Mouse (Mus musculus) lung, adult 2 months (tissue): Measurements from ENCODE around the gene Rbfox3. TPM values are rescaled to one million over a fixed set of nuclear protein-coding genes. Genes with fewer than 3 reads are reported as not detected.

Experiments used
- DNase-seq: peaks from one replicate; pipeline ENCODE4 v3.0.0; 2022
- H3K4me1 ChIP-seq: fragments of 200-500 bp; 2 replicates; pipeline ENCODE4 v1.6.1; 2011; ENCODE audit warnings: low read length; ENCODE audit not compliant: control insufficient read depth, insufficient read depth
- H3K4me3 ChIP-seq: fragments of 200-500 bp; replicated peaks from 2 replicates; pipeline ENCODE3; 2011; ENCODE audit warnings: low read depth, mild to moderate bottlenecking, control low read depth, low read length; ENCODE audit errors: extremely low read depth
- CTCF ChIP-seq: fragments of 200-500 bp; IDR thresholded peaks from 2 replicates; pipeline ENCODE4 v1.5.1; 2011; ENCODE audit warnings: mild to moderate bottlenecking, low read length, control low read depth; ENCODE audit not compliant: insufficient read depth
- POLR2A ChIP-seq: fragments of 200-500 bp; IDR thresholded peaks from 2 replicates; pipeline ENCODE4 v1.6.1; 2011; ENCODE audit warnings: low read depth, mild to moderate bottlenecking, control low read depth, low read length, borderline replicate concordance; ENCODE audit errors: extremely low read depth
- WGBS: fragments of 180-500 bp; shearing (Covaris S2); methylation state at CpG from one replicate; pipeline ENCODE4 v1.1.7; 2018; 5-methylcytosine and 5-hydroxymethylcytosine counted together
- polyA plus RNA-seq: library from polyadenylated mRNA; depleted of rRNA; stranded (reverse); fragments of >200 nt; gene quantifications from 2 replicates; pipeline ENCODE4 v1.2.3, GENCODE M21; 2012

Gene Rbfox3
- polyA plus RNA-seq, 1 experiment, result 1.3 TPM

DNA sequence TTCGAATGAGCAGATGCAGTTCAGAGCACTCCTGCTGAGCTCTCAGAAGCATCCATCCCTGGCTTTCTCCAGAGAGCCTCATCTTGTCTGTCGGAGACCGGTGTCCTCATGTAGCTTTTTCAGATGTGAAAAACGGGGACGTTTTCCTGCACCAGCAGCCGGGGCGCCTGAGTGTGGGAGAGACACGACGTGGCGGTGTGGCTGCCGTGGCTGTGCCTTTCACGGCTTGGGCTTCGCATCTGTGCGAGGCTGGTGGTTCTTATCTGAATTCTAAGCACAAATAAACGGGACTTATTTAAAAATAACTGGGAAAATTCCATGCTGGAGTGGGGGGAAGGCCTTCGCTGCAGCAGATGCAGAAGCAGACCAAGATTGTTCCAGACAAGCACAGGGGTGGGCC is 26.3 kb downstream of the Rbfox3 start:
- 81% methylated on average over 16 of the region's 16 CpGs for WGBS

DNA sequence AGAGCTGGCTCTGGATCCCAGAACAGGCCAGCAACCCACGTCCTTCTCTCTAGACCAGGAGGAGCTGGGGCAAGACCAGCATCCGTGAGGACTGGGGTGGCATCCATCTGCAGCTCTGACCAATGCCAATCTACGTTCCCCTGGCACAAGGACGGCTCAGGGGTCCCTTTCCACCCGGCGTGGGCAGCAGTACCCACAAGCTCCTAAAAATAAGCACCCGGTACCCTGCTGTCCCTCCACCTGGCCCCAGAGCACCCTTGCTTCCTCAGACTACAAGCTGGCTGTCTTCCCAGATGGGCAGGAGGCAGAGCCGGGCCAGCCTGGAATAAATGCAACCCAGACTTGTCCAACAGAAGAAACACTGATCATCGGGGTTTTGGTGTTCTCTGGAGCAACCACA is 28.3 kb downstream of the Rbfox3 start:
- Histone ChIP-seq H3K4me3 (no peak overlapping the region), H3K4me1 (no peaks in the 10 kb centered on the region)
- no peak for DNase-seq
- no peak for TF ChIP-seq POLR2A
- TF ChIP-seq CTCF, result no peak
- WGBS, result 76% methylated on average over 9 of the region's 9 CpGs

More for the DNA sequence above, 26.3 kb downstream of the Rbfox3 start:
- Histone ChIP-seq H3K4me3 (no peak overlapping the region), H3K4me1 (no peaks in the 10 kb centered on the region)
- TF ChIP-seq CTCF (no peak), POLR2A (no peak)
- DNase-seq, result no peak

DNA sequence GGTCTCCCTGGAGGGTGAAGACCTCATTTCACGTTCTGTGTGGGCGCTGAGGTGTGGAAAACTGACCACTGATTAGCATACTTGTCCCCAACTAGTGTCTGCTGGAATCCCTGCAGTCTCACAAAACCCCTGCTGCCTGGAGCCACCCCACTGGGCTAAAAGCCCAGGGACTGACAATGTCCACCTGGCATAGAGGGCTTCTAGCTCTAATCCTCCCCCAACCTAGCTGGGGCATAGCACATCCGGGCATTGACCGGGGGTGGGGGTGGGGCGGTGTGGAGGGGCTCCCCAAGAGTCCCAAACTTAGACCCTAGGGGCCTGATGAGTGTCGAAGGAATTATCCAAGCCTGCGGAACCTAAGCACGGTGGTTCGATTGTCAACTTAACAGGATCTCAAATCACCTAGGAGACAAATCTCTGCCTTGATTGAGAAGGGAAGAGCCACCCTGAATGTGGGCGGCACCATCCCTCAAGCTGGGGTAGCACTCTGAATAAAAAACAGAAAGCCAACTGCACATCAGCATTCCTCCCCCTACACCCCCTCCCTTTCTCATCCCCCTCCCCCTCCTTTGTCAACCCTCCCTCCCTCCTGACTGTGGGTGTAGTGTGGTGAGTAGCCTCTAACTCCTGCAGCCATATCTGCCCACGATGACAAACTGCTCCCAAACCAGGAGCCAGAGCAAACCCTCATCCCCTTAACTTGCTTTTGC is 29.5 kb downstream of the Rbfox3 start:
- H3K4me1 ChIP-seq, result no peaks in the 10 kb centered on the region
- no peak for TF ChIP-seq POLR2A
- TF ChIP-seq CTCF, result no peak
- DNase-seq, result no peak
- H3K4me3 ChIP-seq, result no peak overlapping the region
- WGBS, result 35% methylated on average over 11 of the region's 11 CpGs

DNA sequence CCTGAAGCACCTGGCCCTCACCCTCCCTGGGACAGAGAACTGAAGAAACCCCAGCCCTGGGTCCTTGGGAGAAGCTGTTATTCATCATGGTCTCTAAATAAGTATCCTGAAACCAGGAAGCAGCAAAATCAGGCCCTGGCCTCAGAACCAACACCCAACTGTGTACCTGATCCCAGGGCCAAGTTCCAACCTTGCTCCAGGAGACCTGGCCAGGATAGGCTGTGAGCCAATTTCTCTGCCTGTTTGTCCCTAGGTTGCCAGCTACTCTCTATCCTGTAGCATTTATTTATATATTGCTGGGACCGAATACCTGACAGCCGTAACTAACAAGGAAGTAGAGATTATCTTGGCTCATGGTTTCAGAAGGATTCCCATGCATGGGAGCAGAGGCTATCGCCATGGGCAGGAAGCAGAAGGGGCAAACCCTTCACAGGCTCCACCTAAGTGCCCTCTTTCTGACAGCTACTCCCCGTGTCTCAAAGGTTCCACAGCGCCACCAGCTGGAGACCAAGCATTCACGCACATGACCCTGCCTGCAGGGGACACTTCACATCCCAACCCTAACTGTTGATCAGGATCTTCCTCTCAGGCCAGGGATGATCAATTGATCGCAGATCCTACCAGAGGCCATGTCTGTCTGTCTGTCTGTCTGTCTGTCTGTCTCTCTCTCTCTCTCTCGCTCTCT is 31.8 kb downstream of the Rbfox3 start:
- TF ChIP-seq CTCF (no peak), POLR2A (no peak)
- DNase-seq, result no peak
- WGBS, result 86% methylated on average over 8 of the region's 8 CpGs
- H3K4me3 ChIP-seq, result no peak overlapping the region
- no peaks in the 10 kb centered on the region for H3K4me1 ChIP-seq

DNA sequence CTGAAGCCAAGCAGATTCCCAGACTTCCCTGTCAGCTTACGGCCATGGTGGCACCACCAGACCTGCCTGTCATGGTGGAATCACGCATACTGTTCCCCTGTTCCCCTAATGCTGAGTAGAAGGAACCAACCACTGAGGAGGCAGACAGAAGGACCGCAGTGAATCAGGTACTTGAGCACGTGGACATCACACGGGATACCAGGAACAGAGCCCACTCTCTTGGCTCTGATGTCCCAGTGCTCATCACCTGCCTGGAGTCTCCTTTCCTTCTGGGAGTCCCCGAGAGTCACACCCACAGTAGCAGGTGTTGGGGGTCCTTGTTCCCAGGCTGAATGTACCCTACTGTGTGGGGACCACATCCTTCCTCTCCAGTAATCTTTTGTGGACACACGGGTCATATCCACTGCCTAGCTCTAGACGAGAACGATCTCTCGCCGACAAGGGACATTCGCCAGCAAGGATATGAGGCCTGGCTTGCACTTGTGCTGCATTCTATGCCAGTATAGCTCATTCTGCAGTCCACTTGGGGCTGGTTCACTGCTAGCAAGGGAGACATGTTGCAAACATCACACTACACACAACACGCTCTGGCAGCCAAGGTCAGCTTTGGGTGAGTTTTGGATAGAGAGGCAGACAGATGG is 32.7 kb downstream of the Rbfox3 start:
- no peak for DNase-seq
- H3K4me1 ChIP-seq, result no peaks in the 10 kb centered on the region
- no peak overlapping the region for H3K4me3 ChIP-seq
- TF ChIP-seq POLR2A, result no peak
- TF ChIP-seq CTCF, result no peak
- 93% methylated on average over 13 of the region's 13 CpGs for WGBS

DNA sequence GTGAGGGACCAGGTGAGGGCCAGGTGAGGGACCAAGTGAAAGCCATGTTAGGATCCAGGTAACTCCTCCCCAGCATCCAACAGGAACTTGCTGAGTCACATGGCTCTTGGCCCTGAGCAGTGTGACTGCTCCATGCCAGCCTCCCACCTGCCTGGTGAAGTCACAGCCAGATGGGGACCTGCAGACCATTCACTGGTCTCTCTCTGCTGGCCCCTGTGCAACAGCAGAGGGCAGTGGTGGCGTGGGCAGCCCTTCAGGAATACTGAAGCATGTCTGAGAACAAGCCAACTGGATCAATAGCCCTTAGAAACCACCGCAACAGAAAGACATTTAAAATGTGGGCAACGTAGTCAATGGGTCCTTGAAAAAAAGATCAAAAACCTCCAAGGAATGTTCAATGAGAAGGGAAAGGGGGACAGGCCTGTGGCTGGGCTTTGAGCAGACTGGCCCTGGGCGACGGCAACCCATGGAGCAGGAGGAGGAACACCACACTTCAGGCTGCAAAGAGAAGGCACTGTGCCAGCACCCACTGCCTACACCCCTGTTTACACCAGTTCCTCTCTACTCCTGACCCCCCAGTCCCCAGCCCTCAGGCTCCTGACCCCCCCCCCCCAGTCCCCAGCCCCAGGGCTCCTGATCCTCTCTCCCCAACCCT is 36.0 kb downstream of the Rbfox3 start:
- no peak overlapping the region for H3K4me3 ChIP-seq
- 48% methylated on average over 5 of the region's 5 CpGs for WGBS
- H3K4me1 ChIP-seq, result no peaks in the 10 kb centered on the region
- no peak for TF ChIP-seq POLR2A
- DNase-seq, result no peak

DNA sequence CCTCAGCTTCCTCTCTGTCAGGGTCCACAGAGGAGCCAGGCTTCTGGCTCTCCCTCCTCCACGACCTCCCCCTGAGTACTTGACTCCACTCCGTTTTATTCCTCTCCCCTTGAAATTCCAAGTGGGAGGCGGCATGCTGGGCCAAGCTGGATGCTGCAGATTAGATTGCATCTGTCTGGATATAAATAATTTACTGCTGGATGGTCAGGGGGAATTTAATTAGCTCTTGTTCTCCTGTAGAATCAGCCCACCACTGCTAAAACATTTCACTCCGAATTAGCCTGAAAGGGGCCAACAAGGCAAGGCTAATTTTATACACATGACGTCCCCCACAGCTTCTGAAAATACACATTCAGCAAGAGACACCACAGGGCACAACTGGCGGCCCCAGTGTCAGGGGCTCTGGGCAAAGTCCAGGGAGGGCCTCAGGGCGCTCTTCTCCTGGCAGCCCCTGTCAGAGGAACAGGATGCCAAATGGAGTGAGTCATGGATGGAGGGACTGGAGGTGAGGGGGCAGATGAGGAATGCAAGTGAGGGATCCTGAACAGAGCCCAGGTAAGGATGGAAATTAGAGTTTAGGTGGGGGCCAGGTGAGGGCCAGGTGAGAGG is 36.8 kb downstream of the Rbfox3 start:
- WGBS, result 40% methylated on average over 7 of the region's 7 CpGs
- H3K4me3 ChIP-seq, result no peak overlapping the region
- DNase-seq, result no peak
- TF ChIP-seq CTCF (no peak), POLR2A (no peak)
- H3K4me1 ChIP-seq, result no peaks in the 10 kb centered on the region

DNA sequence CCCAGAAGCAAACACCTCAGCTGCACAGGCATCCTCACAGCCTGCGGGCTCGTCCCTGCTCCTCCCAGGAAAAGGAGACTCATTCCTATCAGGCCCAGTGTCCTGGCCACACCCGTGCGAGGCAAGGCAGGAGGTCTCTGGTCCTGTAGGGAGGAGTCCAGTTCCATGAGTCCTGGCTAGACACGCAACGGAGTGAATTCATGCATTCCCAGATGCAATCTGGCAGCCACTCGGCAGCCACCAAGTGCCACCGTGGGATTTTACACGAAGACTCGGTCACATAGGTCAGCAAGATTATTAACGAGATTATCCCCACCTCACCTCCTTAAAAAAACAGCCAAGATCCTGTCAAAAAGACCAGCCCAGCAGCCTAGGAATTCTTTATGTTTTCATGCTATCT is 37.4 kb downstream of the Rbfox3 start:
- no peaks in the 10 kb centered on the region for H3K4me1 ChIP-seq
- DNase-seq, result no peak
- 56% methylated on average over 11 of the region's 11 CpGs for WGBS
- H3K4me3 ChIP-seq, result no peak overlapping the region
- no peak for TF ChIP-seq POLR2A
- TF ChIP-seq CTCF, result no peak

DNA sequence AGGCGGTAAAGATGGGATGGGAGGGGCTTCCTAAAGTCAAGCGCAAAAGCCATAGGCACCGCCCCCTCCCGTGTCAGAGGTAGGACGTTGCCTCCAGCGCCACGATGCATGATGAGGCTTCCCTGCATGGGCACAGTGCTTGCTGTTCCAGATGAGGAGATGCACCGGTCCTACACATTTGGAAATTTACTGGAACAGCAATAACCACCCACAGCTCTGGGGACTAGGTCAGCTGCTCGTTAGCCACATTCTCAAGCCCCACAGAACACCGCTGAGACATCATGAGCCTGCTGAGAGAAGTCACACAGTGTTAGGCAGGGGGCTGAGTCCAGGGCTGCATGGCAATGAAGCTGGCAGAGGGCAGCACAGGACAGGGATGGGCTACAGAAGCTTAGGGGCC is 39.9 kb downstream of the Rbfox3 start:
- TF ChIP-seq CTCF (no peak), POLR2A (no peak)
- WGBS, result 80% methylated on average over 10 of the region's 10 CpGs
- Histone ChIP-seq H3K4me1 (no peaks in the 10 kb centered on the region), H3K4me3 (no peak overlapping the region)
- DNase-seq, result no peak

DNA sequence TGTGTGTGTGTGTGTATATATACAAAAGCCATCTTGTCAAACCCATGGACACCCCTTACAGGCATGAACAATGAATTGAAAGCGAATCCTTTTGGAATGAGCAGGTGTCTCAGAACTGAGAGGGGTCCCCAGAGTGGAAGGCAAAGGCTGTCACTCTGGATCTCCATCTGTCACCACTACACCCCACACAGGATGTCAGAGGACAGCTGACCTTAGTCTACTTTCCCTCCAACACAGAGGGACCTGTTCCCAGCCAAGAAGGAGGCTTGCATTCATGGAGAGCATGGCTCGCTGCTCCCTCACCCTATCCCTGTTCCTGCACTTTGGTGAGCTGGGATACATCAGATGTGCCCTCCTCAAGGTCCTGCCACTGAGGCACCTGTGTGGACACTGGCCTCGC is 48.0 kb downstream of the Rbfox3 start:
- TF ChIP-seq POLR2A (no peak), CTCF (no peak)
- no peaks in the 10 kb centered on the region for H3K4me1 ChIP-seq
- H3K4me3 ChIP-seq, result no peak overlapping the region
- WGBS, result 70% methylated on average over 3 of the region's 3 CpGs
- no peak for DNase-seq
